Mouse (Mus musculus) retina, adult 2 months (tissue): ENCODE data around the gene Slco3a1.
"Not testable (repeated sequence)": the region's sequence is repeated elsewhere in the genome, so short reads cannot be mapped to it uniquely, and the experiment has no call there.

Source experiments
- DNase-seq: peaks from one replicate; pipeline ENCODE4 v3.0.0-alpha.2; 2012; ENCODE audit warnings: low read depth, low spot score

The Slco3a1 gene

DNA sequence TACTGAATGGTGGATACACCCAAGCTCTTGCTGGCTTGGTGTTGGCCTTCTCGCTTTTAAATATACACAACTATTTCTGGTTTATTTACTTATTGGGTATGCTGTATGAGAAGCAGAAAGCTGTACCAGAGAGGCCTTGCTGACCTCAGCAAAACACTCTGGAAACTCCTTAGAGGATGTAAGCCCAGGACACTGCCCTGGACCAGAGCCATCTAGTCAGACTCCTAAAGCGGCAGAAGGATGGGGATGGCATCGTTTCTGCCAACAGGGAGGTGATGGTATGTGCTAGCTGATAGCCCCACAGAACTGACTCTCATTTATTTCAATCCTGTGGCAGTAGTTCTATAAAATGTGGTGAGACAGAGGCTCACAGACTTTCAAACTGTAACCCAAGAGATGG lies 125.3 kb downstream of the Slco3a1 start:
- no peak for DNase-seq

DNA sequence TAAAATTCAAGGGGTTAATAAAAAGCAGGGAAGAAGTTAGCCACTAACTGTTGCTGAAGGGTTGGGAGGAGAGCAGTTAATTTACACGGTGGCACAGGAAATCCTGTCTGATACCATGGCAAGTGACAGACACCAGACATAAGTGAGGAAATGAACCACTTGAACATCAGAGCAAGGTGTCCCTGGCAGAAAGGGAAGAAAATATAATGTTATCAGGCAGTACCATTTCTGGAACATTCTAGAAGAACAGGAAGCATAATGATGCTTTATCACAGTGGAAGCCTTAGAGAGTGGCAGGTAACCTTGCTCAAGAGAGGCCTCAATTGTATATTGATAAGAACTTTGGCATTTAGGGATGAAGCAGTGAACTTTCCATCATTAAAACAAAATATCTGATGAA lies 127.4 kb downstream of the Slco3a1 start:
- DNase-seq, result no peak

DNA sequence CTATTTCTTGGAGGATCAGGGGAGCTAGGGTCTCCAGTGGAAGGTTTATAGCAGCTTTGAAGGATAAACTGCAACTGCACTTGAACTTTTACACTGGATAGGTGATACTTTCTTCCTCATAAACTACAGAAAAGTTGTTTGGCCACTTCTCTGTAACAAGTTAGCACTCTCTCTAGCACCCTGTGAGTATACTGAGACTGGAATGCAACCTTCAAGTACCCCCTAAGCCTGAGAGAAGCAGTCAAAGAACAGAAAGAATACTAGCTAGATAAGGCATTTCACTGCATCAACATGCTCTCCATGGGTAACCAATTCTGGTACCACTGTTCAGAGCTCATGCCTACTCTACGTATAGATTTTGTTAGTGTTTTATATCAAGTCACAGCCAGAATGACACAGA lies 128.6 kb downstream of the Slco3a1 start:
- DNase-seq, result no peak

DNA sequence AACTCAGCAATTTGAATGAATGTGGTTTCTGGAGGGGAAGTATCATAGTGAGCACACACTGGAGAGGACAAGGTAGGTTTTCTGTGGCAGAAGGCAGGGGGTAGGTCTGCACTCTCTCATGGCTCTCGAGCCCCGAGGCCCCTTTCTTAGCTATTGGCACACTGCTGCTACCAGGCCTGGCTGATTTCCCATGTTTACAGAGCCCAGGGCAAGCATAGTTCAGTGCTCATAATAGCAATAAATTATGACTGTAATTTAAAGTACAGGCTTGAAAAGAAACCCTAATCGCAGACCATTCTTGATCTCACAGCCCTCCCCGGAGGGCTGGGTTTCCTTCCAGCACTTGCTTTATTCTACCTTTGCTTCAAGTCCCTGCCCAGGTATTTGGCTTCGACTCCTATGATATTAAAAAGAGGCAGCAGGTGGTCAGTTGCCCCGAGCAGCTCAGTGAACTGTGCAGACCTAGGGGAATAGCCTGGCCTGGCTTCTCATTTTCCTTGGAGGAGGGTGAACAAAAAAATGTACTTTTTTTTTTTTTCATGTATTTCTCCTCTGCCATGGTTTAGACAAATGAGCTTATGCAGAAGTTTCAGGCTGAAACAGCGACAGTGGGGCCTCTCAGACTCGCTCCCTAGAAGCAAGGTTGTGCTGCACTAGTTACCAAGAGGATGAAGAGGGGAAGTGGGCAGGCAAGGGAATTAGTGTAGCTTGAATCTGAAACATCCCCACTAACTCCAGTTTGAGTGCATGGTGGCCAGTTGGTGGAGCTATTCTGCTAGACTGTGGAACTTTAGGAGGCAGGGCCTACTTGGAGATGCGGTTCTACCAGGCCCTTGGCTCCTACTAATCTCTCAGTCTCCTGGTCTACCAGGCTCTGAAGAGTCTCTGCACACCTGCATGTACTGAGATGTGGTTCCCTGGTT lies 130.4 kb downstream of the Slco3a1 start:
- DNase-seq, result no peak

DNA sequence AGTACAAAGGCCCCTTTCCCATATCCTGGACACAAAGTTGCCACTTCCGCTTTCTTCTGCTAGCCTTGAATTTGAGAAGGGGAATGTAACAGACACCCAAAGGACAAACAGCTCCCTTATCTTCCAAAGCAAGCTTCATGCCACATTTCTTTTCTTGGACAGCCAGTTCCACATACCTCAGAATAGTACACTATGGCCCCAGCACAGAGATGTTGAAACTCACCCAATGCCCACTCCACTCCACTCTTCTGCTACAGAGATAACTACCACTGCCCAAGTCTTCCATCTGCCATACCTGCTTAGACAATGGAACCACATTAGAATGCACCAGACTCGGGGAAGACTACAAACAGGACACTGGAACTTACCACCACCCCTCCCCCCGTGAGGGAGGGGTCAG lies 131.3 kb downstream of the Slco3a1 start:
- DNase-seq, result no peak

DNA sequence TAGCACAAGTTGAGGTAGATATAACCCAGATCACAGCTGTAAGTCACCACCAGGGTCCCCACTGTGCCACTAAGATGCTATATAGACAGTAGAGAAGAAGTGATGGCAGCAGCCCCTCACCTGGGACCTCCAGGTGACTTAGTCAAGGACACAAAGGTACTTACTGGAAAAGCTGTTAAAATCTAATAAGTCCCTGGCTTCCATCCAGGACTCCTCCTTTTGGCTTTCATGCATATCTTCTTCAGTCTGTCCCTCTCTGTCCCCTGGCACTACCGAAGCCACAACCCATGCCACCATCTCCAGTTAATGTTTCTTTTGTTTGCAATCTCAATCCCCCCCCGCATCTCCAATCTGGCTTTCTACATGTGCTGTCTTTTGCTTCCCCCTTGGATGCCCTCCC lies 131.8 kb downstream of the Slco3a1 start:
- DNase-seq, result no peak

DNA sequence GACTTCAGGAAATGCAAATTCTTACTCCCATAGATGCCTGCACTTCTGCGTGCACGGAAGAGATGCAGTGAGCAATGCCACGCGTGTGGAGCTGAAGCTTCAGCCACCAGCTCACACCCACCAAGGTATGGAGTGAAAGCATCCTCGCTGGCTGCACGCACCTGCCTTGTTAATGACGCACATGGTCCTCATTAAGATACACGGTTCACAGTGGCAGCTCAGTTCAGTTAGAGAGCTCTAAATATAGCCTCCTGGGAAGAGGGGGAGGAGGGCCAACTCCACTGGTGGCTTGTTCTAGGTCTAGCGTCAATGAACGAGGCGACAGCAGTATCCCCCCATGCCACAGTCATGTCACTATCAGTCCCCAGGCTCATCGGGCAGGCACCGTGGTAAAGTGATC lies 132.6 kb downstream of the Slco3a1 start:
- DNase-seq, result no peak

DNA sequence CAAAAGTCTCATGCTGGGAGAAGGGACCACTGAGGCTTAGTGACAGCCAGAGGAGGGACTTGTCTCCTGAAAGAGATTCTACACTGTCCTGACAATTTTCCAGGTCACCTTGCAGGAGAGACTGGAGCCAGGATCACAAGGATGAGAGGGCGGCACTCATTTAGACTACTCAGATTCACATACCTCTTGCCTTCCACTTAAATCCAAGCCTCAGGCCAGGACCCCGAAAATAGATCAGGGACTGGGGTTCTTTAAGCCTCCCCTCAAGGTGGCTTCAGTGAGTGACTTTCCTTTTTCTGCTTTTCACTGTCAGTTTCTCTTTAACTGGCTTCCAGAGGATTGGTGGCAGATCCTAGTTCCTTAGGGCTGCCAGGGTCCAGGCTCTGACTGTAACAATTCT lies 133.0 kb downstream of the Slco3a1 start:
- DNase-seq, result no peak

DNA sequence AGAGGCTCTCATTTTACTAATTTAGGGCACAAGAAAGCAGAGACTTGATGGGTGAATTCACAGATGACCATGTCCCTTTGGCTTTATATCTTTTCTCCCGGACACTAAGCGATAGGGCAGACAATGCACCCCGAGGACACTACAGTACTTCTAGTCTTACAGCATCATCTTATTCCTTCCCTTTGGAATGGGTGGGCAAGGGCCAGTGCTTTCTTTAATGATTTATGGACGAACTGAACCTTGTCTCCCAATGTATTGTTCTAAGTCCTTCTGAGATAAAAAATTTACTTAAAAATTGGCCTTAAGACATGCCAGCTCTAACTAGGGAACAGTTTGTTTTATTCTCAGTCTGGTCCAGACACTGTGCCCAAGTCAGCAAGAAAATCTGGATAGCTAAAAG lies 134.9 kb downstream of the Slco3a1 start:
- DNase-seq, result no peak

DNA sequence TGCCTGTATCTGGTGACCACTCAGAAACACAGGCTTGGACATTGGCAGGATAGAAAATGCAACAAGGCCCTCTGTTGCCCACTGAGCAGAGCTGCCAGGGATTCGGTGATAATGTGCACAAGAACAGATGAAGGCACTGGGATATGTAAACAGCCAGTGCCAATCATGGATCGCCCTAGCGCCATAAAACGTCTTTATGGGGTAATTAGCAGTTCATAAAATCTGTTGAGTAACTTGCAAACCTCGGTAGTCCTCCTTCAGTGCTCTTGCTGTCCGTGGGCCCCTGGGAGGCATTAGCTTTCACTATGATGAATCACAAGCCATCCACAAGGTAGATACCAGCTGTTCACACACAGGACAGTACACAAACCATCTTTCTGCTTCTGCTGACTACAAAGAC lies 137.6 kb downstream of the Slco3a1 start:
- DNase-seq, result no peak

DNA sequence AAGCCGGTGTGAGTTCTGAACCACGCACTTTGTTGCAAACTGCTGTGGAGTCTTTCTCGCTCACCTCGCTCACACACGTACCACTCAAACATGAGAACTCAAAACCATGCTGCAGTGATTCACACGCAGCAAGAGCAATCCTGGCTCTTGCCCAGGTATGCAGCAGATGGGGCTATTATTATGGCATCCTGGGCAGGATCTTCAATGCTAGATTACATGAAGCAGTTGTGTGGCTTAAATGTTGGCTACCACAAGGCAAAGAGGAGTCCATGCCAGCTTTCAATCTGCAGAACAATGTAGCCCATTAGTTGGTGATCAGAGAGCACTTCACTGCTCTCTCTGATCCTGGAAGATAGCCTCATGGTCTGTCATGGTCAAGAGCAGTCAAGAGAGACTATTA lies 139.3 kb downstream of the Slco3a1 start:
- DNase-seq, result no peak

DNA sequence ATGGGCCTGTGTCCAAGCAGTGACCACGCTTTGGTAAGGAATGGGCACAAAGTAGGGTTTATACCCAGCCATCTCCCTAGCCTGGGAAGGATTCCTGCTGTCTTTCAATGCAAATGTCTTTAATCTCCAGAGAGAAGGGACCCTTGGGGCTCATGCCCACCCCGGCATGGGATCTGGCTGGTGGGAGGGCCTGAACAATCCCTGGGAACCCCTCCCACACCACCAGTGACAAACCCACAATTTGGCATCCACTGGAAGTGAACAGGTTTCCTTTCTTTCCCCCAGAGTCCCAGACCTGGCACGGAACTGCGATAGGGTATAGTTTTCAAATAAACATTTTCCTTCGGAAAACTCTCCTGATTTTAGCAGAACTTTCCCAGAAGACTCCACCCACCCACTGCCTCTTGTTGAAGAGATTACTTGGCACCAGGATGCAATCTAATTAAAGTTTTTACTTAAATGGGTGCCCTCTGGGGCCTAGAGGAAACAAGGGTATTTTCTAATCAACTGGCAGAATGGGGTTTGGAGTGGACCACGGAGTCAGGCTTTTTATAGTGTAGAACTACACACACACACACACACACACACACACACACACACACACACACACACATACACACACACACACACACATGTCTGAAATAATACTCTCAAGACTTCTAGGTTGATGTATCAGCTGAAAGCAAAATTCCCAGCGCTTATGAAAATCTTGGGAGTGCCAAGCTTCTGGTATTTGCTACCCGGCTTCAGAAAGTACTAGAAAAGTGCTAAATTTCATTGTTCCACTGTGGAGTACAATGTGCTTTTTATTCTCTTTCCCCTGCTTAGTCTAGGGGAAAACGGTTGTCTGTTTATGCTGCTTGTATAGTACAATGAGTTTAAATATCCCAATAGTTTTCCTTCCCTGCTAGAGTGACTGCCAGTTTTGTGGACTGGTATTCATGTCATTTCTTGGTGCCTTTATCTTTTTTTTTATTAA lies 140.6 kb downstream of the Slco3a1 start:
- no peak for DNase-seq

DNA sequence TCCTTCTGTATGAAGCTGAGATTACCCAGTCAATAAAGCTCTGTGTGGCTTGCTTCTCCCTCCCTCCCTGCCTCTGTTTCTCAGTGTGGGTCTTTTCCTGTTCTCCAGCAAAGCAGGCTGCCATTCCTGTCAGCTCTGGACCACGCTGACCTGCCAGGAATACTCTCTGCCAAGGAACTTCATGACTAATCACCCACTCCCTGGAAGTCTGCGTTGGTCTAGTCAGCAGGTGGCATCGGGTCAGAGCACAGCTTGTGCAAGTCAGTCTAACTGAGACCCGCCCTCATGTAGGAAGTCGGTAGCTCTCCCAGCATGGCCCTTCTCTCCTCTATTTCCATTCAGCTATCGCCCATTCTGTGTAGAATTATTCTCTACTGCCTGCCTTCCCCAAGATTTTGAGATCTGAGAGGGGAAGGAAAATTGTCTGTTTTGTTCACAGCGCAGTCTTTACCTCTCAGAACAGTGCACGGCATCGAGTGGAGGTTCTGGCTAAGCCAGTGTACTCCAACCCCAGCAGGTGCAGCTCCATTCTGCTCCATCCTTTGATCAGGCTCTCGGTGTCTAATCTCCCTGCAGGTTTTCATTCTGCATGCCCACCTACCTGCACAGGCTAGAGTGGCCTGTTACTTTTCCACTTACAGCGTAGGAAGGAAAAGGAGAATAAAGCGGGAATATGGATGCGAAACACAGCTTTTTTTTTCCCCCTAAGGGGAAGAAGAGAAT lies 145.8 kb downstream of the Slco3a1 start:
- no peak for DNase-seq

DNA sequence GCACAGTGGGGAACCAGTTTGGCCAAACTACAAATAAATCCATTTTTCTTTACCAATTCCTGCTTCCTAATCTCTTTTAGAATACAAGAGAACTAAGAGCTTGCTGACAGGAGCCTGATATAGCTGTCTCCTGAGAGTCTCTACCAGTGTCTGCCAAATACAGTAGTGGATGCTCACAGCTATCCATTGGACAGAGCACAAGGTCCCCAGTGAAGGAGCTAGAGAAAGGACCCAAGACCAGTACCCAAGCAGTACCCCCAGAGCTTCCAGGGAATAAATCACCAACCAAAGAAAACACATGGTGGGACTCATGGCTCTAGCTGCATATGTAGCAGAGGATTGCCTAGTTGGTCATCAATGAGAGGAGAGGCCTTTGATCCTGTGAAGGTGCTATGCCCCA lies 146.7 kb downstream of the Slco3a1 start:
- DNase-seq, result not testable (repeated sequence)

DNA sequence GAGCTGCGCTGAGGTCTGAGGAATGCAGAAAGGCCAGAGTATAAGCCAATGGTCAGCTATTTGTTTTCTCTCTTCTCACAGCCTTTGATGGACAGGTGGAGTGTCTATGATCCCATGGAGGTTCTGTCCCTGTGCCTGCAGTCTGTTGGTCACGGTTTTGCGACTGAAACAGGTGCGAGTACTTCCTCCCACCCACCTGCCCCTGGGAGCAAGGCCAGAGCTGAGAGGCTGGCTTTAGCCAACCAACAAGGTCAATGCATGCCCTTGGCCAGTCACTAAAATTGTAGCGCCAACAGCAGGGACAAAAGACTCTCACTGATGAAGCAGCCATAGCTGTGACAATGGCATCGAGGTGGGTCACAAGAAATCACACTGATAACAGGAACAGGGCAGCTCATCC lies 154.9 kb downstream of the Slco3a1 start:
- no peak for DNase-seq

DNA sequence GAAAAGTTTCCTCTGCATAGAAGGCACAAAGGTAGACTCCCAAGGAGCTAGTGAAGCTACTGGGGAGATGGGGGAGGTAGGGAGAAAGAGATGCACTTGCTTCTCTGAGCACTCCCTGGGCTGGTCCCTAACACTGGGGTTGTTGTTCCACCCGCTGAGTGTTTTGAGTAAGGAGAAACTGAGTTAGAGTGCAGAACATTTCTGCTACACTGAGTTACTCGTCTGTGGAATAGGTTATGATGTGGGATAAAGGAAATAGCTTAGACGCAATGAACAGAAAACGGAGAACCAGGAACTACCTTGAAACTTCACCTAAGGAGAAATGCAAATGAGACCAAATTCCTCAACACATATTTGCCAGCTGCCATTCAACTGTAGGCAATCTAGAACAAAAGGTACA lies 155.4 kb downstream of the Slco3a1 start:
- no peak for DNase-seq

DNA sequence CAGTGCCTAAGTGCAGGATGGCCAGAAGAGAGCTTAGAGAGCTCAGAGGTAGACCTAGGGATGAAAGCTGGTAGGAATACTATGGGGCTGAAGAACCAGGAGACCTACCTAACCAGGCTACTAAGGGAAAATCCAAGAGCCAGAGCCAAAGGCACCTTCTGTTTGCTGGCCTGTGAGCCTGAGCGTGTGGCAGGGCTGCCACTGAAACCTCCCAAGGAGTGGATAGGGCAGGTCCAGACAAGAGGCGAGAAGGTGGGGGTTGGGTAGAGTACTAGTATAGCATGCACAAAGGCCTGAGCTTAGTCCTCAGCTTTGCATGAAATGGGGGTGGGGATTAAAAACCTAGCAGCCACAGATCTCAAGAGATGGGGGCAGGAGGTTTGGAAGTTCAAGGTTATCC lies 156.3 kb downstream of the Slco3a1 start:
- no peak for DNase-seq

DNA sequence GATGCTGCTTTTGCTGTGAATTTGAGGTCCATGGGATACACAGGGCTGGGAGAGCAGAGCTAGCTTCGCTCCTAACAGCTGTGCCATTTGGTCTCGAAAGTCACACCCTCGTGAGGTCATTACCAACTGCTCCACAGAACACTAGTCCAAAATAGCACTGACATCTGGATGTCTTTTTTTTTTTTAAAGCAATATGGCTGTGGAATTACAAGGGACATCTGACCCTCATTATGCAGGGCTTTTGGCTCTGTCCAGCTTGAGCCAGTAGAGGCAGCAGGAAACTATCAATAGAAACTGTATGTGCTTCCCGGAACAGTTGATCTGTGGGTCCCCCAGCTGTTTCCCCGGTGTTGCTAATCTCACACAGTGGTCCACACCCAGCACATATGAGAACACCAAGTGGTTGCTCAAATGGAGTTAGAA lies 163.1 kb downstream of the Slco3a1 start:
- peak; percentile 32 for DNase-seq

DNA sequence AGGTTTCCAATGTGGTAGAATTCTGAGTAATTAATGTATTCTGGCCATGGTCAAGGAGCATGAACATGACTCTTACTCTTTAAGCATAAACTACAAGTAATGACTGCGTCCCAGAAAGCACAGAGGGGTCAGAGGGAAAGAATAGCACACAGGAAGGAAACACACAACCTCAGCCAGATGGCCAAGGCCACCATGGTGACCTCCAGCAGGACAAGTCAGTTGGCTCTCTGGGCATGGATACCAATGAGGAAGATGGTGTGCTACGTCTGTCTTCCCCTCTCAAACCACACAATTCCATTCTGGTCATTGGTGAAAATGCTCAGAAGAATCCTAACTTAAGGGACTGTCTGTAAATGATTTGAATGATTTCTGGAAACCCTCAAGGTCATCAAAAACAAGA lies 165.0 kb downstream of the Slco3a1 start:
- DNase-seq, result no peak

DNA sequence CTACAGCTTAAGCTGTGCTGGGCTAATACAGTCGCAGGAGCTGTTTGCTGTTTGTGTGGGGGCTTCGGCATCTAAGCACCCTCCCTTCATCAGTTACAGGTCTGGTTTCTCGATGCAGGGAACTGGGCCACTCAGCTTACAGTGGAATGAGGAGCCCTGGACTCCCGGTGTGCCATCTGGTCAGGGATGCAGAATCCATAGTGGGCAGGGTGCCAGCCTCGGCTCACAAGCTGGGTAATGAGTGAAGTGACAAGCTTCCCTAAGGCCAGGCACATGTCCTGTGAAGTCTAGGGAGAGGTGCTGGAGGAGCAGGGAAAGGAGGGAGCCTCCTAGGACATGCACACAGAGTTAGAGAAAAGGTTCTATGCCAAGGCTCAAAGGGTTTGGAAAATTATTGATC lies 168.3 kb downstream of the Slco3a1 start:
- DNase-seq, result peak; percentile 49

DNA sequence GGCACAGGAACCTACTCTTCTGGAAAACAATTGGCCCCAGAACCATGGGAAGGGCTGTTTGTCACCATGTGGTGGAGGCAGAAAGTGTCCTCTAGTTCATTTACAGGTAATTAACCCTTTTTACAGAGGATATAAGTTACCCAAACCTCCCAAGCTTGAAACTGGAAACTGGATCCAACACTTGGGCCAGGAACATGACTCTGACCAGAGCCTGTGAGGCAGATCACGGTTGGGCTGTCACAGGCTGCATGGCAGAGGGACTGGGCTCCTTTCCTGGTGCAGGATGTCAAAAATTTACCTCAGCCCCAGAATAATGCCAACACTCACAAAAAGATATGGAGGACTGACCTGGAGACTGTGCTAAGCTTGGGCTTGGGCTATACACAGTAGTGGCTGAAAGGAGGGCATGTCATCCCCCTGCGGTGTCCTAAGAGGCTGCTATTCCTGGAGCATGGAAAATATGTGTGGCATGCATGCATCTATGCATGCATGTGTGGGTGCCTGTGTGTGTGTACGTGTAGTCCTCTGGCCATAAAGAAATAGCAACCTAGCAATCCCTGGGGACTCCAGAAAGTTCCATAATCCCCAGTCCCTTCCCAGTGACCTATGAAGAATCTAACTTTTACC lies 171.4 kb downstream of the Slco3a1 start:
- no peak for DNase-seq
